Mouse (Mus musculus) embryo, embryonic 11 days (tissue): ENCODE results near the gene Gnpat.

ENCODE experiments used
- DNase-seq: peaks from one replicate; pipeline ENCODE4 v3.0.0-alpha.2; 2015

Gene Gnpat

DNA sequence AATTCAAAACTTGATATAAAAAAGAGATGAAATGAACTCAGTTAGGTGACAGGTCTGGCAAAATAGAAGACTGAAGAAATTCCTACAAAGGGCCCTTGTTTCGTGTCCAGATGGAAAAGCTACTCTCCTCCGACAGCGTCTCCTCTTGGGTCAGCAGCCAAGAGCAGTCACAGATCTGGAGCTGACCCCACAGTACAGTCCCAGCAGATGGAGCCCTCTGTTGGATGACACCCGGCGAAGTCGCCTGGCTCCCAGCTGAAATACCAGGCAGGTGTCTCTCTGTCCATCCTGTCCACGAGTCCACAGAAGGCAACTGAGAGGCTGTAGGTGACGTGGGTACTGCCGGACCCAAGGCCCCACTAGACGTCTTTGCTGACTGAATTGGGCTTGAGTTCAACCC is 47.5 kb downstream of the Gnpat start:
- no peak for DNase-seq

DNA sequence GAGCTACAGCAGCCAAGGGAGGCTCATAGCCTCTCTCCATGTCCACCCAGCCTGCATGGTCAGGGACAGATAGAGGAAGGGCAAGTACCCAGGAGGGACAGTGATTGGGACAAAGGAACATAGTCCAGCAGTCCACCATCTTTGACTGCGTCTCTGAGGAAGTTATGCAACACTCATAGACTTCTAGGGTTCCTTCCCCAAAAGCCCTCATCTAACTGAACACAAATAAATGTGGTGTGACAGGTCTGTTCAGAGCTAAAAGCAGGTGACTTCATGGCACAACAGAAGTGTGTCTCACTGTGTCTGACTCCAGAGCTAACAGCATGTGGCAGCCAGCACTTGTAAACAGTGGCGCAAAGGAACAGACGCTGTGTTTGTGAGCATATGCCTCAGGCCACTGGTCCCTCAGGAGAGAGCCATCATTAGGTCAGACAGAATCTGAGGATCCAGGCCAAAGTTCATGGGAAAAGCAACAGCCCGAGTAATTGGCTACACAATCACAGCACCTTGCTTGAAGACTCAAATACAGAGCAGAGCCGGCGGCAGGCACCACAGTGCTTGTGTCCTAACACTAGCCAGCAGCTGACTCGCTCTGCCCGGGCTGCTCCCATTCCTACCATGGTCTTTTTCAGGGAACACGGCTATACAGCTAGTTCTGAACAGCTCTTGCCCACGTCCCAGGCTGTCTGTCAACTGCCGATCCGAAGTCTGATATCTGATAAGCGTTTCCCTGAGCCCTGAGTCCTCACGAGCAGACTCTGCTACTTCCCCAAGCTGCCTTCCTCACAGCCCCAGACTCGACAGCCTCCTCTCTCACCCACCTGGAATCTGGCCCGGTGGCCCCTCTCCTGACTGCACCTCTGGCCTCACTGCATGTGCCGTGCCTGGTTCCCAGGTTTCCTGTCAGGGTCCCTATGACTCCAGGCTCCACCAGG is 49.4 kb downstream of the Gnpat start:
- DNase-seq, result no peak

DNA sequence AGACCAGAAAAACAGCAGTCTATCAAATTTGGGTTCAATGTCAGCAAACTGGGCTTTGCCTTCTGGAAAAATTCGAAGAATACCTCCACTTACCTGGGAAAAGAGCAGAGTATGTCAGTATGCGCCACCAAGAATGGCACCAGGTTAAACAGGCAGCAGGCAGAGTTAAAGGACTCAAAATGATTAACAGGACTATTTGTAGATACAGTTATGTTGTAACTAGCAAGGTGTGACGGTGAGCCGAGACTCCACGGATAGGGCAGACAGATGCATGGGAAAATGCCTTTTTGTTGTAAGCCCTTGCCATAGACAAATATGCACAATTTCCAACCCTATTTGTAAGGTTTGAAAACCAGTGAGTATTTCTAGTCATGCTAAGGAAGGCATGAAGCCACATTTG is 51.2 kb downstream of the Gnpat start:
- DNase-seq, result no peak

DNA sequence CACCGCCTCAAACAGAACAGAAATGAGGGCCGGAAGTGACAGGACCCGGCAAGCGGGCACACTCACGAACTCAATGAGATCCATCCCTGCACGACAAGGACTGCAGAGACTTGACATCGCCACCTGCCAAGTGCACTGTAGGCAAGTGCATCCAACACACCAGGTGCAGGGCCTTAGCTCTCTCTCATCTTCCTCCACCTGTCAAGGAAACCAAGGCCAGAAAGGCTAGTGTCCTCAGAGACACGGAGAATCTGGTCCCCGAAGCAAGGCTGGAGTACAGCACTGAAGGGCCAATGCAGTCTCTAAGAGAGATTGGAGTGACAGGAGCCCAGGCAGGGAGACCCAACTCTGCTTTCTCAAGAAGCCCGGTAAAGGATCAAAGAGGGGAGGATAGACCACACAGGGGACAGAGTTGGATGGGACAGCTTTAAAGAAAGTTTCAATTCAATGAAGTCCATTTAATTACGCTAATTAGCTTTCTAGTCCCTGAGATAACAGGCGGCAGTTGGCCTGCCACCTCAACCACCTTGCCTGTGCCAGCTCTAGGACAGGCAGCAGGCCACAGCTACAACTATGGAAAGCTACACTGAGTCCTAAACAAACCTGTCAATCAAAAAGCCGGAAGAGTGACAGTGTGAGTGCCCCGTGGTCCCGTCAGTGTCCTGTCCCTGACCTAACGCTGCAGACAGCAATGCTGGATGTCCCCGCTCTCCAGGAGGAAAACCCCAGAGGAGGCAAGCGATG is 55.1 kb downstream of the Gnpat start:
- DNase-seq, result no peak

DNA sequence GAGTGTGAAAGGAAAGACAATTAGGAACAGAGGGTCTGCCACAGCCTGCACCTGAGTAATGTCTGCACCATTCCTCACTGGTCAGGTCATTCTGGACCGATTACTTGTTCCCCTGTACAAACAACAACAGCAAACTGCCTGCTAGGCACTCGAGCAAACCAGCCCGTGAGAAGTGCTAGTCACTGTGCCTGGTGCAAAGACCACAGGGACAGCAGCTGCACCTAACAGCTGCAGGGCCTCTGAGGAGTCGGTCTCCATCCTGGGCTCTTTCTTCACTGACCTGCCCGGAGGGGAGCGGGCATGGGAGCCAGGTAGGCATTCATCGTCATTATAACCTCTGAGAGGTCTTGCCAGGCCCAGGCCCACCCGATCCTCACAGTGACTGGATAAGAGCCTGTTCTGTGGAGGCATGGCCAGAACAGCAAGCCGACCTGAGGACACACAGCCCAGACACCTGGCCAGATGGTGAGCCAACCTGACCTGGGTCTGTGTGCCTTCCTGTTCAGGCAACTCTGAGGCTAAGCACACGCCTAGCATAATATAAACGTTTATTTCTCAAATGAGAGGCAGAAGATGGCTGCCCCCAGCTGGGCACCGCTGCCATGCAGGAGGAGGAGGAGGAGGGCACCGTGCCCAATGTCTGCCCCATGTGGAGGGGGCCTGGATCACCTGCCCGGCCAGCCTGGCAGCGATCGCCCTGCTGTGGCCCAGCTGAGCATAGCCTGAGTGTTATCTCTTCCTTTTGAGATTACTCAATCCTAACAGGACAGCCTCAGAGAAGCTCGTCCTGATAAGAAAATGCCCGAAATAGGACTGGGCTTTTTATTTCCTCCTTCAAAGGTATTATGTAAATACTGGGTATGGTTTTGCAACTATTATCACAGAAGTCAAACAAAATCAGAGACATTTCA is 58.8 kb downstream of the Gnpat start:
- no peak for DNase-seq

DNA sequence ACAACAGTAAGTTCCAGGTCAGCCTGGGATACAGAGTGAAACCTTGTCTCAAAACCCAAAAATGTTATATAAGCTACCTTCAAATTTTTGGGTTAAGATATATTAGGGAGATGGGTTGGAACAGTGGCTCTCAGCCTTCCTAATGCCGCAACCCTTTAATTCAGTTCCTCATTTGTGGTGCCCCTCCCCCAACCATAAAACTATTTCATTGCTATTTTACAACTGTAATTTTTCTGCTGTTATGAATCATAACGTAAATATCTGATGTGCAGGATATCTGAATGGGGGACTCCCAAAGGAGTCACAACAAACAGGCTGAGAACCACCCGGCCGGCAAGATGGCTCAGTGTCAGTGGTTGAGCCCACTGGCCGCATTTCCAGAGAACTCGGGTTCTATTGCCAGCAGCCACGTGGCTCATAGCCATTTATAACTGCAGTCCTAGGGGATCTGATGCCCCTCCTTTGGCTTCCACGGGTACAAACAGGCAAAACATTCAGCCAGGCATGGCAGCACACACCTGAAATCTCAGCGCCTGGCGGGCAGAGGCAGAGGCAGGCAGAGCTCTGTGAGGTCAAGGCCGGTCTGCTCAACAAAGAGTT is 59.8 kb downstream of the Gnpat start:
- no peak for DNase-seq

DNA sequence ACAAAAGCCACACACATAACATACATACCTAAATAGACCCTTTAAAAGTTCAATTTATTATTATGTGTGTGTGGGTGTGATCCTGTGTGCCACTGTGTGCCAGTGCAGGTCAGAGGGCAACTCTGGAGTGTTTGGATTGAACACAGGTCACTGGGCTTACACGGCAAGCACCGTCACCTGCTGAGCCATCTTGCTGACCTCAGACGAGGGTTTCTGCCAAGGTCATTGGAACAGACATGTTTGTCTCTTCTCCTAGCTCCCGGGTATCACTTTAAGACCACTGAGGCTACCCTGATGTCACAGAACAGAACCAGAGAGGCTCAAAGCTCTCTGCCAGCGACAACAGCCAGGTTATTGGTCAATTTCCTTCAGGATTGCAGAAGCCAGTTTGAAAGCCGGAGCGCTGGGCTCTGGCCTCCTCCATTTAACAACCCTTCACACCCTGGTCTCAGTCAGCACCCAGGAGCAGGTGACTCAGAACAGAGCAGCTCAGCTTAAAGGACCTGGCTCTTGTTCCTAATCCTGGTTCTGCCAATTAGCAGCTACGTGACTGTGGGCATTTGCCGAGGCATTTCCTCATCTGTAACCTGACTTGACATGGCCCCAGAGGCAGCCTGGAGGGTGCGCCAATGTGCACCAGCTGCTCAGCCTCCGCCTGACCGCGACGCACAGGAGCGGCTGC is 61.3 kb downstream of the Gnpat start:
- no peak for DNase-seq

DNA sequence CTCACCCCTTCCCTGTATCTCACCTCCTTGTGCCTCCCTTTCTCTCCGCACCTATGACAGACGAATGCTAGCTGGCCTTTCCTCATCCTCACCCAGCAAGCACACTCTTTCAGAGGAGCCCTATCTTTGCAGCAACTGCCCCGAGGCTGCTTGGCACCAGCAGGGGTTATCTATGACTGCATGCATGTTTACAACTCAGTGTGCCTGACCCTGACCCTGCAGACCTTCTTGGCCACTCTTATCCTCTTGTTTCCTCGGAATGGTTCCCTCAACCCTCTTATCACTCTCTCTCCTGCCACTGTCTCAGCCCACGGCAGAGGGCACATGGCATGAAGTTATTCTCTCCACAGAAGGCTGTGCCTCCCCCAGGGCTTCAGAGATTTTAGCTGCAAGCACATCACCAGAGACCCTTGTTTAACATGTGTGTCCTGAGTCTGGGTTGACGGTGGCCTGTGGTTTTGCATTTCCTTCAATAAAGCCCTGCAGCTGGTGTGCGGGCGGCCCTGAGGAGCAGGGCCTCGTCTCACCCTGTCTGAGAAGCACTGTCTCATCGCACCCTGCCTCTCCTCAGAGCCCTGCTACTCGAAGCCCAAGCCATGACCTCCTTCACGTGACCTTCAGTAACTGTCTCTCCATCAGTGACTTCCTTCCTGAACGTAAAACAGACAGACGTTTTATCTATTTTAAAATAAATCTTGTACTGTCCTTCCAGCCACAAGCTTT is 62.9 kb downstream of the Gnpat start:
- no peak for DNase-seq

DNA sequence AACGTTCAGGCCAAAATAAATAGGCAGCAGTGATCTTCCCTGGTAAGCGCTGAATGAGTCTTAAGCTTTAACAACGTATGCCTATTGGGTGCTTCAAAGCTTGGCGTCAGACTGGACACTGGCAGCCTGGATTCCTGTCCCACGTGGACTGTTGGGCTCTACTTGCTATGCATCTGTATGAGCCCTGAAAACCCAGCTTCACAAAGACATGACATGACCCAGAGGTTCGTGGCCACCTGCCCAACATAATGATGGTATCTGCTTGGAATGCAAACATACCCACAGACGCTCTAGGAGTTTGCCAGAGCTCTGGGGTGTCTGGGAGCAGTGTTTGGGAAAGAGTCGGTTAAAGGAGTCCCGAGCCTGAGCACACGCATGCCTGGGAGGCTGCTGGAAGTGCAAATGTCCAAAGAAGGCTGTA is 63.5 kb downstream of the Gnpat start:
- no peak for DNase-seq

DNA sequence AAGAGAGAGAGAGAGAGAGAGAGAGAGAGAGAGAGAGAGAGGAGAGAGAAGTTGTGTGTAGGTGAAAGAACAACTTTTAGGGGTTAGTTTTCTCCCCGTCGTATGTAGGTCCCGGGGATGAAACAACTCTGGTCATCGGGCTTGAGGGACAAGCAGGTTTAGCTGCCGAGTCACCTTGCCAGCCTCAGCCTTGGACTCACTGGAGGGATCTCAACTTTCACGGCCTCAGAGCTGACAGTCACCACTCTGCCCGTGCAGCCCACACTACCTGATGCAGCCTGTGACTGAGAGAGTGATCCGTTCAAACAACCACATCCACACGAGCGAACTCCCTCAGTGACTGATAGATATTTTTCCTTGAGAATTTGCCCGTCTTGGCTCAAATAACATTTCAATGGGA is 66.2 kb downstream of the Gnpat start:
- DNase-seq, result no peak

DNA sequence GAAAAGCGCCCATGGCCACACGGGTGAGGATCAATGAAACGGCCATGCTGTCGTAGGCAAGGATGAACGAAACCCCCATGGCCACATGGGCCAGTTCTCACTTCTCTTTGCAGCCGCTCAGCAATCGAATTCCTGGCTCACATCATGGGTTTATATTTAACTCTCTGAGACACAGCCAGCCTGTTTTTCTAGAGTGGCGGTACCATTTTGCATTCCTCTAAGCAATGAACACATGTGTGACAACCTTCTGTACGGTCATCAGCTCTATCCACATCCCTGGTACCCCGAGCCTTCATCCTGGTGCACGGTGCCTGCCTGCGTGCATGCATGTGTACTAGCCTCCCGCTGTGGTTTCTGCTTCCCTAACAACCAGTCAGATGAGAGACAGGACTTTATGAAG is 67.3 kb downstream of the Gnpat start:
- DNase-seq, result no peak

DNA sequence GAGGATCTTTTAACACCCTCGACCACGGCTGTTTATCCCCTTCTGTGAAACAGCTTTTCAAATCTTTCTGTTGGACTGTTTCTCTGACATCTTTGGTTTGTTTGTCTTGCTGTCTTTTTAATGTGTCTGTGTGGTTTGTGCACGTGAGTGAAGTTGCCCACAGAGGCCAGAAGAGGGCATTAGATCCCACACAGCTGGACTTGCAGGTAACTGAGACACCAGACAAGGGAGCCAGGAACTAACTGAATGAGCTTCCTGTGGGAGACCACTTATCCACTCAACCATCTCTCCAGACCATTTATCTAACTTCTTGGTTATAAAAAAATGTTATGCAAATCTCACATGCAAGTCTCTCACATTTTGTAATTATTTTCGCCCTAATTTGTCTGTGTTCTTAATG is 67.8 kb downstream of the Gnpat start:
- DNase-seq, result no peak

DNA sequence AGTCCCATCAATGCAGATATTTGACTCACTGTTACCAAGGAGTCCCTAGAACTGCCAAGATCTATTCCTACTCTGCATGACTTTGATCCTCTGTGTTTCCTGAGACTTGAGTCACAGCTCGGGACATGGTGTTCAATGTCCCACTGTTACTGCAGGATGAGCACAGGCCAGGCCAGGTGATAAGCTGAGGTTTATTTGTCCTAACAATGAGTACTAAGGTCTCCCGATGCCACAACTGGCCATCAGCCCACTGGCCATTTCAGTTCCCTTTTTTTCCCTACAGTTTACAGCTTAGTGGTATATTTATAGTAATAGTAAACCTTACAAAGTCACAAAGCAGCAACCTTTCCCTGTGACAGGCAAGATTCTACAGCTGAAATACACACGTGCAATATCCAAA is 69.6 kb downstream of the Gnpat start:
- no peak for DNase-seq

DNA sequence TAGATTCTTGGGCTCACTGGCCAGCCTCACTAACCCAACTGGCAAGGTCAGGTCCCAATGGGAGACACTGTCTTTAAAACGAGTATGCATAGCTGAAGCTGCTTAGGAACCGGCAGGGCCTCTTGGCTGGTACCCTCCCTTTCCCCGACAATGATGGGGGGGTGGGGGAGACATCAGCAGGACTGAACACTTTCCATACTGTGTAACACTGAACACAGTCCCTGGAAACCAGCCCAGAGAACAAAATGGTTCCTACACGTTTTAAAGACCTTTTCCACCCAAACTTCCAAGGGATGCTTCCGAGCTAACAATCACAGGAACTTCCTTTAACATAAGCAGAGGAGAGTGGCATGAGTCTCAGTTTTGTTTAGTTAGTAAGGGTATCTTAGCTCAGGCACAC is 72.3 kb downstream of the Gnpat start:
- no peak for DNase-seq

DNA sequence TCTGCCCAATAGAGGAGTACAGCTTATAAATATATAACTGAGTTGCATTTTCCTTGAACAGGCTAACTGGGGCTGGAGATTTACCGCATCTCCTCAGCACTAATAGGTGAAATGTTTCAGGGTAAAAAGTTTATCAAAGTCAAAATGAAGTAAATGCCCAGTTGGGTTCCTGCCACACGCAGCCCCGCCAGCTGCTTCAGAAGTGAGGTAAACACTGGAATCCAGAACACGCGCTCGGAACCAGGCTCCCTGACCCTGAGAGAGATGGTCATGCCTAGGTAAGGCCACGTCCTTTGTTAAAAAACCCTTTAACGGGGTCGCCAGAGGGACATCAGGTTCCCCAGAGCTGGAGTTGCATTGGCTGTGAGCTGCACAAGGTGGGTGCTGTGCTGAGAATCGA is 73.9 kb downstream of the Gnpat start:
- no peak for DNase-seq

DNA sequence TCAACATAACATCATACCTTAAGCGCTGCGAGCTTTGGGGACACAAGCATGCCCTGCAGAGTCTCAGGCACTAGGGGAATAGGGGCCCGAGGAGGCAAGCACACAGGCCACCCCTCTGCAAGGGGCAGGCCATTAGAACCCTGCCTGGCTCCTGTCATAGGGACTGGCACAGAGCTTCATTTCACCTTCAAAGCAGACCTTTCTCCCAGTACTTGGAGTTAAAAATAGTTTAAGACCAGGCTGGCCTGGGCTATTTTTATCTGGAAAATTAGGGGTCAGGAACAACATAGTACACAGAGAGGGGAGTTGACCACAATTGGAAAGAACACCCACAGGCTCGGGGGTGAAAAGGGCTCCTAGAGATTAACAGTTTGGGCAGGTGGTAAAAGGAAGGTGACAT is 74.5 kb downstream of the Gnpat start:
- no peak for DNase-seq
